Mouse (Mus musculus) ES-E14 (cell line): Measurements from ENCODE around the gene Dhx30. TPM values are rescaled to one million over a fixed set of nuclear protein-coding genes. Genes with fewer than 3 reads are reported as not detected.

Experiments
- DNase-seq: peaks from one replicate; pipeline ENCODE4 v3.0.0-alpha.2; 2013; ENCODE audit warnings: low read depth, low spot score
- H3K27ac ChIP-seq: 2 replicates; pipeline ENCODE4 v1.5.1; 2012; ENCODE audit warnings: low read depth, mild to moderate bottlenecking, low read length, moderate library complexity, mixed read lengths; ENCODE audit not compliant: poor library complexity, insufficient read depth, severe bottlenecking
- H3K36me3 ChIP-seq: 2 replicates; pipeline ENCODE4 v1.6.1; 2012; ENCODE audit warnings: mild to moderate bottlenecking, low read length, moderate library complexity, mixed read lengths; ENCODE audit not compliant: control insufficient read depth, poor library complexity, insufficient read depth, severe bottlenecking
- H3K4me1 ChIP-seq, 2 experiments: fragments of 150-350 bp in 1 of 2; sonication (generic) in 1 of 2; 2 replicates each; pipeline ENCODE4 v1.6.1; 2012; ENCODE audit warnings: low read length in 2 of 2, mild to moderate bottlenecking in 1 of 2, mixed read lengths in 1 of 2; ENCODE audit not compliant: control insufficient read depth in 2 of 2, insufficient read depth in 2 of 2, poor library complexity in 1 of 2
- H3K4me3 ChIP-seq, 2 experiments: fragments of 150-350 bp in 1 of 2; sonication (generic) in 1 of 2; 2 replicates each; pipeline ENCODE4 v1.5.1; 2012; ENCODE audit warnings: low read length in 2 of 2, low read depth in 1 of 2, mild to moderate bottlenecking in 1 of 2, mixed read lengths in 1 of 2; ENCODE audit not compliant: insufficient read depth in 1 of 2, poor library complexity in 1 of 2, severe bottlenecking in 1 of 2
- H3K9ac ChIP-seq: 2 replicates; pipeline ENCODE4 v1.6.1; 2012; ENCODE audit warnings: low read depth, mild to moderate bottlenecking, low read length, mixed read lengths; ENCODE audit not compliant: poor library complexity, insufficient read depth, severe bottlenecking
- H3K9me3 ChIP-seq: fragments of 150-350 bp; sonication (generic); 2 replicates; pipeline ENCODE4 v1.6.1; 2012; ENCODE audit warnings: low read depth, mild to moderate bottlenecking, low read length; ENCODE audit not compliant: control insufficient read depth, insufficient read depth
- CHD2 ChIP-seq: IDR thresholded peaks from 2 replicates; pipeline ENCODE4 v1.6.1; 2014; ENCODE audit warnings: mild to moderate bottlenecking, low read depth, low read length, inconsistent platforms
- HCFC1 ChIP-seq: IDR thresholded peaks from 2 replicates; pipeline ENCODE4 v1.6.1; 2012; ENCODE audit warnings: low read length, inconsistent platforms, borderline replicate concordance; ENCODE audit not compliant: insufficient read depth
- MAFK ChIP-seq: IDR thresholded peaks from 2 replicates; pipeline ENCODE4 v1.6.1; 2014; ENCODE audit warnings: mild to moderate bottlenecking, low read depth, low read length, inconsistent platforms; ENCODE audit not compliant: insufficient read depth
- ZC3H11A ChIP-seq: IDR thresholded peaks from 2 replicates; pipeline ENCODE4 v1.6.1; 2012; ENCODE audit warnings: low read depth, mild to moderate bottlenecking, inconsistent platforms, low read length, borderline replicate concordance
- ZNF384 ChIP-seq: IDR thresholded peaks from 2 replicates; pipeline ENCODE4 v1.6.1; 2012; ENCODE audit warnings: low read depth, low read length, inconsistent platforms
- in situ Hi-C, 2 experiments: fragments of 600-800 bp; cut with MboI; formaldehyde crosslinking; loops; one replicate each; pipeline ENCODE4 v1.15.1; 2025; ENCODE audit warnings: low sequenced_read_pairs in 2 of 2, inconsistent platforms in 1 of 2; ENCODE audit not compliant: unreplicated experiment in 2 of 2
- total RNA-seq: library from RNA; depleted of rRNA; stranded (reverse); fragments of 300-350 nt; gene quantifications from 2 replicates; pipeline ENCODE4 v1.2.3, GENCODE M21; 2012

The Dhx30 gene
- total RNA-seq, 1 experiment, result 191 TPM

DNA sequence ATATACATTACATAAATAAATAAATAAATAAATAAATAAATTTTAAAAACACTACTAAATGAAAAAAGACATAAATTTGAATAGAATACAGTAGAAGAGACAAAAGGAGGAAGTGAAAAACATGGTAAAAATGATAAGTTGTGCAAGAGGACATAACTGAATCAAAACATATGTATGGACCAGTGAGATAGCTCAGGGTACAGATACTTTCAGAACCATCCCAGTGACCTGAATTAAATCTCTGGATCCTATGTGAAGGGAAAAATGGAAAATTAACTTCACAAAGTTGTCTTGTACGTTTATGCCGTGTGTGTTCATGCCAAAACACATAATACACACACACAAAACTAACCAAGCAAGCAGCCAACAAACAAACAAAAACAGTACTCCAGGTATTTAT lies 5.7 kb upstream of the Dhx30 start:
- in situ Hi-C loops, result no loop called here

DNA sequence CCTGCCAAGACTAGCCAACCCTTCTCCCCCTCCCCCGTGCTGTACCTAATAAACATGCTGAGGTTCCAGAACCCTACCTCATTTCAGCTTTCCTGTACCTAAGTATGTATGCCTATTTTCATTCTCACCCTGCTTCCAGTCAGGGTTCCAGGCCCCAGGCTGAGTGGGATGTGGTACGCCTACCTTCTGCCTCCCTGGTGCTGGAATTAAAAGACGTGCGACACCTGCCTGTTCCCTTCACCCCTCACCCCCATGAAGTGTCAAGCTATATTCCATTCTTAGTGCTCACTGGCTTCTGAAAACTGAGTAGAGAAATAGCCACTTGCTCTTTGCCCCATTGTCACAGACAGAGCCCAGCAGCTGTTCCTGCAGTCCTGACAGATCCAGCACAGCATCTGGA lies 3.8 kb upstream of the Dhx30 start:
- in situ Hi-C loops, result no loop called here
- Histone ChIP-seq H3K27ac (no peak overlapping the region), H3K9me3 (no peaks in the 10 kb centered on the region), H3K4me3 (no peak overlapping the region), H3K9ac (no peak overlapping the region), H3K4me1 (peaks cover 0 to 2% of the 10 kb centered on the region in 2 experiments; a peak in 1 of 4 replicates), H3K36me3 (no peaks in the 10 kb centered on the region)
- DNase-seq, result no peak
- no peak for TF ChIP-seq MAFK
- no peak for TF ChIP-seq ZC3H11A
- no peak for TF ChIP-seq ZNF384
- TF ChIP-seq CHD2, result no peak
- TF ChIP-seq HCFC1, result no peak

More for the DNA sequence above, 5.7 kb upstream of the Dhx30 start:
- no peak for DNase-seq
- Histone ChIP-seq H3K36me3 (no peaks in the 10 kb centered on the region), H3K27ac (no peak overlapping the region), H3K4me3 (no peak overlapping the region), H3K4me1 (peaks cover 0 to 2% of the 10 kb centered on the region in 2 experiments; a peak in 1 of 4 replicates), H3K9me3 (no peaks in the 10 kb centered on the region), H3K9ac (no peak overlapping the region)
- TF ChIP-seq ZNF384 (no peak), CHD2 (no peak), HCFC1 (no peak), MAFK (no peak), ZC3H11A (no peak)

DNA sequence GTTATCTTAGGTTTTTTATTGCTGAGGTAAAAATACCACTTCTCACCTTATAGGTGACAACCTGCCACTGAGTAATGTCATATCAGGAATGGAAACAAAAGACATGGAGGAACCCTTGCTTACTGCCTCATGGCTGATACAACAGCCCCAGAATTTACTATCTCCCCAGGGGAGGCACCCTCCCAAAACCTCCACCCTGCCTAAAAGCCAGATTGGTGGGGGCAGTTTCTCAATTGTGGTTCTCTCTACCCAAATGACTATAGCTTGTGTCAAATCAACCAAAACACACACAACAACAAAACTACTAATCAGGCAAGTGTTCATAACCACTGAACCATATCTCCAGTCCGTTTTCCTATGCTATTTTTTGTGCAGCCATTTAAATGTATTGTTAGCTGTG lies 619 bp upstream of the Dhx30 start:
- in situ Hi-C loops, result no loop called here
- Histone ChIP-seq H3K27ac (no peak overlapping the region), H3K9ac (peak overlapping the region; percentile 96; the same call in 1 of the 2 replicates), H3K36me3 (no peaks in the 10 kb centered on the region), H3K4me1 (peaks cover 0 to 2% of the 10 kb centered on the region in 2 experiments; a peak in 1 of 4 replicates), H3K9me3 (no peaks in the 10 kb centered on the region), H3K4me3 (peak overlapping the region; percentile 90 to 93)
- no peak for DNase-seq
- TF ChIP-seq CHD2 (no peak), ZNF384 (no peak), HCFC1 (no peak), MAFK (no peak), ZC3H11A (no peak)

DNA sequence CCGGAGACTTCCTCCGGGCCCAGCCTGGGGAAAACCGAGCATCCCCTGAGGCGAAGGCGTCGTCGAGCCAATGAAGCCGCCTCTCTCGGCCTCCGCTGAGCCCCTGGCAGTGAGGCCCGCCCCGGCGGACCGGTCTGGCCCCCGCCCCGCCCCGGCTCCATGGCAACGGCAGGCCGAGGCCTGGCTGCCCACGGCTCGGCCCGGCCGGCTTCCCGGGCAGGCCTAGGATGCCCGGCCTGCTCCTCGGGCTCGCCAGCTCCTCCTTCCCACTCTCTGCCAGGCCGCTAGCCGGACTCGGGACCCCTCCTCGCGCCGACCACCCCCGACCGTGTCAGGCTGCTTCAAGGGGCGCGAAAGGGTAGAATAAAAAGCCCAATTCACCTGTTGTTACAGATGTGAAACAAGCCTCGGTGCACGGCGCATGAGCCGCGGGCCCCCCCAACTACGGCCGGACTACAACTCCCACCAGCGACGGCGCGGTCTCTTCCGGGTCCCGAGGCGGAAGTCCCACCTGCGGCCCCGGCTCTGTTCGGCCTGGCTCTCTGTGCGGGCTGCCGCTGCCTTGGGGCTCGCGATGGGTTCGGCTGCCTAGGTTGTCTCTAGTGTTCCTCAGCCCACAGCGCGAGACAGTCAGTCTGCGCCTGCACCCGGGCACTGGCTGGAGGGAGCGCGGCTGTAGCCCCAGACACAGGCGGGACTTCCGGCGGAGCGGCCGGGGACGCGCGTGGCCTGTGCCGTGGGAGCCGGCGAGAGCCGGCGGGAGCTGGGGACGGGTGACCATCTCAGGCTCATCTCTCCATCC lies 452 bp downstream of the Dhx30 start, which contains the start of gene Smarcc1:
Gene Smarcc1 (plus strand): TSS at position 732 of the 802 bp plus-strand sequence.
- no peak for TF ChIP-seq ZC3H11A
- TF ChIP-seq CHD2, result no peak
- TF ChIP-seq HCFC1, result peak; percentile 93
- in situ Hi-C loops, result no loop called here
- no peaks in the 10 kb centered on the region for H3K9me3 ChIP-seq
- H3K4me1 ChIP-seq, result peaks cover 0 to 2% of the 10 kb centered on the region in 2 experiments; a peak in 1 of 4 replicates
- DNase-seq, result peak; percentile 81
- peak within 1 kb of the TSS; percentile 86 for H3K27ac ChIP-seq
- H3K9ac ChIP-seq, result peak within 1 kb of the TSS; percentile 96
- peak within 1 kb of the TSS; percentile 90 to 93 for H3K4me3 ChIP-seq
- peaks cover 1% of the 10 kb centered on the region; the same call in 1 of the 2 replicates for H3K36me3 ChIP-seq
